Mouse (Mus musculus): Measurements from ENCODE around the gene Qsox2. TPM values are rescaled to one million over a fixed set of nuclear protein-coding genes. Genes with fewer than 3 reads are reported as not detected.

The Qsox2 gene
- 8.9 and 10.1 TPM in 2 replicates for polyA plus RNA-seq (2021; fragmentation: Nextera tagmentation)
- long read RNA-seq, experiment 1, transcript Qsox2-201 (13 exons, 2,559 nt): major isoform, 8 of 29 reads
- long read RNA-seq, experiment 1, partial matches to known transcripts: 19 of 29 reads
- long read RNA-seq, experiment 1, other reads (novel, unspliced or antisense): 2 of 29 reads
- long read RNA-seq, experiment 2, transcript Qsox2-201 (13 exons, 2,559 nt): major isoform, 20 of 68 reads
- long read RNA-seq, experiment 2, partial matches to known transcripts: 37 of 68 reads
- long read RNA-seq, experiment 2, other reads (novel, unspliced or antisense): 11 of 68 reads

GRCm38 (mm10) chr2:26237290-26237782, at the start of gene Qsox2:
TSS of gene Qsox2 (minus strand) at chr2:26237525.

GRCm38 (mm10) chr2:26208126-26208789, 29.1 kb downstream of the Qsox2 start, which contains the start of gene Lhx3:
TSS of gene Lhx3 (minus strand) at chr2:26208289.

Other genes with a start within 250 kb of the Qsox2 start
- gene Ubac1, start 215.8 kb downstream of the Qsox2 start, polyA plus RNA-seq (2021; fragmentation: Nextera tagmentation): 21.4 and 21.9 TPM in 2 replicates
- 52.8 and 66.5 TPM in 2 replicates for gene Nacc2, start 114.3 kb downstream of the Qsox2 start, polyA plus RNA-seq (2021; fragmentation: Nextera tagmentation)
- gene Lhx3, start 29.2 kb downstream of the Qsox2 start, polyA plus RNA-seq (2021; fragmentation: Nextera tagmentation): 0.16 TPM in 2 replicates
- 0.21 TPM in 2 replicates for gene Ccdc187, start 57.0 kb upstream of the Qsox2 start, polyA plus RNA-seq (2021; fragmentation: Nextera tagmentation)
- gene Gpsm1, start 78.0 kb upstream of the Qsox2 start, polyA plus RNA-seq (2021; fragmentation: Nextera tagmentation): 14.3 and 15.6 TPM in 2 replicates
- gene Dnlz, start 114.6 kb upstream of the Qsox2 start, polyA plus RNA-seq (2021; fragmentation: Nextera tagmentation): 47.9 and 49.6 TPM in 2 replicates
- gene Card9, start 123.4 kb upstream of the Qsox2 start, polyA plus RNA-seq (2021; fragmentation: Nextera tagmentation): 0.65 and 0.67 TPM in 2 replicates
- gene Snapc4, start 143.1 kb upstream of the Qsox2 start, polyA plus RNA-seq (2021; fragmentation: Nextera tagmentation): 5.3 and 5.5 TPM in 2 replicates
- 66.4 and 77.0 TPM in 2 replicates for gene Entr1, start 151.8 kb upstream of the Qsox2 start, polyA plus RNA-seq (2021; fragmentation: Nextera tagmentation)
- gene Pmpca, start 151.8 kb upstream of the Qsox2 start, polyA plus RNA-seq (2021; fragmentation: Nextera tagmentation): 47.8 and 57.9 TPM in 2 replicates
- 4.2 and 4.4 TPM in 2 replicates for gene Inpp5e, start 171.7 kb upstream of the Qsox2 start, polyA plus RNA-seq (2021; fragmentation: Nextera tagmentation)
- gene Sec16a, start 207.7 kb upstream of the Qsox2 start, polyA plus RNA-seq (2021; fragmentation: Nextera tagmentation): 11.0 TPM in 2 replicates